Comparison of ENCODE assay signal across 18 mouse cellular contexts in the genomic region with DNA sequence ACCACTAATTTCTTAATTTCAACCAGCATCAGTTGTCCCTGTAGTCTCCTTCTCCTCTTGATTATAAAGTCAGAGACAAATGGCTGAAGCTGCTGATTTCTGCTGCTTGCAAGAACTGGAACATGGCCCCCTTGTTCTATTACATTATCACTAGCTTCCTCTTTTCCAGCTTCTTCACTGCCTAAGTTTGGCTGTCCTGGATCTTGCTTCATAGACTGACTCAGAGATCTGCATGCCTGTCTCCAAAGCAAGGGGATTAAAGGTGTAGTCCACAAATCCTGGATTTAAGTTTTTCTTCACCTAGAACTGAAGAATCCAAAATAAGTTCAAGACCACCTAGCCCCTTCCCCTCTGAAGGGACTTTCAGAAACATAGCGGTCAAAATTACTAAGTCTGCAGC. TPM values are rescaled to one million over a fixed set of nuclear protein-coding genes. Genes with fewer than 3 reads are reported as not detected.
DNase-seq lines count a peak whose midpoint lies in the region; ATAC-seq and TF ChIP-seq lines count a peak whose summit lies in the region.
"Had no signal": no experiment of that assay in that cellular context is flagged by ENCODE, and none has a peak within 500 bp of the region (broad histone marks: within the 10 kb centered on the region; RNA-seq: fewer than 3 reads in every experiment).

No protein-coding gene starts in this region.

- no peak for TF ChIP-seq CTCF in forebrain, postnatal 0 days (IDR thresholded peaks at IDR 0.05; ENCODE audit: low read depth)
- TF ChIP-seq CTCF in liver, postnatal 0 days (IDR thresholded peaks at IDR 0.05; ENCODE audit: low read depth) = no peak

- peak; percentile 33; the same call in 1 of the 2 replicates for ATAC-seq in megakaryocyte, adult 5-6 weeks (ENCODE audit: poor library complexity, severe bottlenecking)
- ATAC-seq in forebrain, postnatal 0 days = no peak
- no peak for ATAC-seq in liver, postnatal 0 days
- ATAC-seq: forebrain, embryonic 13.5 days; forebrain, embryonic 15.5 days had no signal

- no peak overlapping the region for H3K4me3 ChIP-seq in forebrain, postnatal 0 days (ENCODE audit: low read depth, low read length)
- H3K4me3 ChIP-seq in liver, postnatal 0 days (ENCODE audit: low read depth, low read length) = no peak overlapping the region
- H3K4me3 ChIP-seq: embryonic facial prominence, embryonic 10.5 days; embryonic facial prominence, embryonic 12.5 days; forebrain, embryonic 13.5 days; forebrain, embryonic 15.5 days had no signal

- TF ChIP-seq EP300 in liver, postnatal 0 days (IDR thresholded peaks at IDR 0.05; ENCODE audit: low read depth) = no peak

- H3K27me3 ChIP-seq in forebrain, postnatal 0 days (ENCODE audit: insufficient read depth, low read length) = no peaks in the 10 kb centered on the region
- no peaks in the 10 kb centered on the region for H3K27me3 ChIP-seq in liver, postnatal 0 days (ENCODE audit: insufficient read depth, low read length)
- H3K27me3 ChIP-seq: embryonic facial prominence, embryonic 12.5 days; forebrain, embryonic 13.5 days; forebrain, embryonic 15.5 days had no signal

- WGBS in forebrain, postnatal 0 days = 92% methylated on average over 1 of the region's 1 CpGs
- 76% methylated on average over 1 of the region's 1 CpGs for WGBS in liver, postnatal 0 days (ENCODE audit: insufficient replicate concordance)

- H3K36me3 ChIP-seq in forebrain, postnatal 0 days (ENCODE audit: insufficient read depth) = no peaks in the 10 kb centered on the region
- no peaks in the 10 kb centered on the region for H3K36me3 ChIP-seq in liver, postnatal 0 days (replicated peaks; ENCODE audit: insufficient read depth, low read length)
- H3K36me3 ChIP-seq: embryonic facial prominence, embryonic 10.5 days; embryonic facial prominence, embryonic 12.5 days; forebrain, embryonic 15.5 days had no signal

- no peaks in the 10 kb centered on the region for H3K4me1 ChIP-seq in forebrain, postnatal 0 days (ENCODE audit: insufficient read depth)
- H3K4me1 ChIP-seq in liver, postnatal 0 days (ENCODE audit: insufficient read depth) = no peaks in the 10 kb centered on the region
- H3K4me1 ChIP-seq: embryonic facial prominence, embryonic 10.5 days; embryonic facial prominence, embryonic 12.5 days; forebrain, embryonic 13.5 days; forebrain, embryonic 15.5 days had no signal

- no peaks in the 10 kb centered on the region for H3K9me3 ChIP-seq in forebrain, postnatal 0 days (ENCODE audit: low read length)
- H3K9me3 ChIP-seq in liver, postnatal 0 days (ENCODE audit: low read length) = no peaks in the 10 kb centered on the region
- H3K9me3 ChIP-seq: embryonic facial prominence, embryonic 10.5 days; embryonic facial prominence, embryonic 12.5 days; forebrain, embryonic 13.5 days; forebrain, embryonic 15.5 days had no signal

- no peak overlapping the region for H3K4me2 ChIP-seq in forebrain, postnatal 0 days (ENCODE audit: low read depth)
- H3K4me2 ChIP-seq in liver, postnatal 0 days (ENCODE audit: low read depth, low read length) = no peak overlapping the region
- H3K4me2 ChIP-seq: embryonic facial prominence, embryonic 12.5 days; forebrain, embryonic 13.5 days; forebrain, embryonic 15.5 days had no signal

- peak; percentile 54 for DNase-seq in 416B (ENCODE audit: low read depth)
- peak; percentile 5 for DNase-seq in MEL-GATA-1-ER (ENCODE audit: extremely low read depth, low read depth)
- DNase-seq in ovary, adult 18-20 months (ENCODE audit: low spot score) = no peak
- DNase-seq in forebrain, postnatal 0 days = no peak
- DNase-seq in liver, postnatal 0 days = no peak
- DNase-seq: adrenal gland, adult 2 months; adrenal gland, postnatal 10 days; adrenal gland, postnatal 25 days; cerebellum, adult 11-12 months; cerebellum, adult 2 months; cerebellum, adult 9-10 months; cerebellum, postnatal 10 days; cerebellum, postnatal 25 days had no signal

- no peak overlapping the region for H3K9ac ChIP-seq in forebrain, postnatal 0 days
- H3K9ac ChIP-seq in liver, postnatal 0 days (replicated peaks) = no peak overlapping the region
- H3K9ac ChIP-seq: embryonic facial prominence, embryonic 12.5 days; forebrain, embryonic 13.5 days; forebrain, embryonic 15.5 days had no signal

- no peak overlapping the region for H3K27ac ChIP-seq in forebrain, postnatal 0 days (ENCODE audit: low read depth, low read length)
- H3K27ac ChIP-seq in liver, postnatal 0 days (ENCODE audit: low read depth) = no peak overlapping the region
- H3K27ac ChIP-seq: embryonic facial prominence, embryonic 10.5 days; embryonic facial prominence, embryonic 12.5 days; forebrain, embryonic 13.5 days; forebrain, embryonic 15.5 days had no signal

RNA-seq across cellular contexts. Expression of gene Zfand5, which starts 47.5 kb away (rescaled TPM):
- 127 and 129 TPM in 2 replicates for total RNA-seq in megakaryocyte, adult 5-6 weeks (2015)
- total RNA-seq in megakaryocyte, adult 5-6 weeks (2017) = 98.6 and 107 TPM in 2 replicates
- 159 and 177 TPM in 2 replicates for total RNA-seq in forebrain, postnatal 0 days (2014; rRNA removed)
- polyA plus RNA-seq in forebrain, postnatal 0 days (2015; fragmentation: Nextera tagmentation; extraction: Ambion mirVana) = 121 and 146 TPM in 2 replicates
- polyA plus RNA-seq in liver, postnatal 0 days (2015; fragmentation: Nextera tagmentation; extraction: Ambion mirVana) = 45.0 and 45.6 TPM in 2 replicates

Comparison
In these comparisons a context has a peak if more than half of its experiments do, and no peak if none do; other contexts are left out.
1. DNase-seq: peak in 416B (single experiment) and MEL-GATA-1-ER (single experiment); none in ovary, adult 18-20 months (single experiment), forebrain, postnatal 0 days (single experiment) and liver, postnatal 0 days (single experiment).